Mouse (Mus musculus) activated CD4-positive, CD25-positive, alpha-beta regulatory T cell, adult 4 months (primary cell): ENCODE results near the gene St3gal4. TPM values are rescaled to one million over a fixed set of nuclear protein-coding genes. Genes with fewer than 3 reads are reported as not detected.

ENCODE experiments used
- ATAC-seq: one replicate; pipeline ENCODE4 v1.8.0; 2017
- polyA plus RNA-seq, 2 experiments: library from polyadenylated mRNA; unstranded; fragments of 100-300 nt; shearing (Covaris generic); gene quantifications; one replicate each; pipeline ENCODE4 v1.2.1; 2017

The St3gal4 gene
- polyA plus RNA-seq, 2 experiments from 2014 or later = 12.0 to 21.5 TPM

DNA sequence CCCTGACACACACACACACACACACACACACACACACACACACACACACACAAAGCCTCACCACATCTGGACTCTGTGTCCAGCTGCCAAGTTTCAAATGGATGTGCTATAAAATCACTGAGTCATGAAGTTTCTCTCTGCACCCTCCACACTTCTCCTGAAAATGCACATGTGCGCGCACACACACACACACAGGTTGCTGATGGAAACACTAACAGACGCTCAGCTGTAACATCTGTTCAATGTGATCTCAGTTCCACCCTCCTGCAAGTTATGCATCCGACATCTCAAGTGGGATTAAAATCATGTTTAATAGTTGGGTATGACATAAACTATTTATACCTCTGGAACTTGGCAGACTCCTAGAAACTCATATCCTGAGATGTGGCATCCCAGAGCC, 115.0 kb downstream of the St3gal4 start:
- ATAC-seq = no peak

- ATAC-seq = no peak
Measured at GRCm38 (mm10) chr9:34997880-34998865, 120.9 kb downstream of the St3gal4 start.

Other genes starting within 250 kb of the St3gal4 start
- gene Dcps, start 56.8 kb upstream of the St3gal4 start, polyA plus RNA-seq = 10 to 100 TPM; 84.9 to 98.4 TPM
- 10 to 100 TPM; 78.4 to 78.9 TPM for gene Srpr, start 80.9 kb upstream of the St3gal4 start, polyA plus RNA-seq
- 1 to 10 TPM; 5.5 to 6.4 TPM for gene Tirap, start 81.0 kb upstream of the St3gal4 start, polyA plus RNA-seq
- gene Foxred1, start 91.8 kb upstream of the St3gal4 start, polyA plus RNA-seq = 10 to 100 TPM; 22.8 to 24.7 TPM
- gene Fam118b, start 148.5 kb upstream of the St3gal4 start, polyA plus RNA-seq = 10 to 100 TPM; 58.5 to 59.7 TPM
- gene Rpusd4, start 148.6 kb upstream of the St3gal4 start, polyA plus RNA-seq = 10 to 100 TPM; 33.1 to 39.0 TPM